Mouse (Mus musculus) limb, embryonic 12.5 days (tissue): ENCODE data around the gene Olfr1293-ps. TPM values are rescaled to one million over a fixed set of nuclear protein-coding genes. Genes with fewer than 3 reads are reported as not detected.

ENCODE experiments used
- ATAC-seq: fragments of 200-750 bp; cut with Nextera tagmentation; 2 replicates; pipeline ENCODE4 v1.8.0; 2017; ENCODE audit warnings: low read depth, moderate TSS enrichment; ENCODE audit not compliant: insufficient number of reproducible peaks, insufficient read depth, low FRiP score, low TSS enrichment
- H3K27ac ChIP-seq: fragments of 300-500 bp; sonication (generic); 2 replicates; pipeline ENCODE4 v1.5.1; 2016; ENCODE audit warnings: mild to moderate bottlenecking, moderate library complexity
- H3K27me3 ChIP-seq: fragments of 300-500 bp; sonication (generic); 2 replicates; pipeline ENCODE4 v1.6.1; 2016; ENCODE audit warnings: mild to moderate bottlenecking, moderate library complexity
- H3K36me3 ChIP-seq: fragments of 300-500 bp; sonication (generic); 2 replicates; pipeline ENCODE4 v1.6.1; 2016; ENCODE audit warnings: mild to moderate bottlenecking, moderate library complexity
- H3K4me1 ChIP-seq: fragments of 300-500 bp; sonication (generic); replicated peaks from 2 replicates; pipeline ENCODE4 v1.6.1; 2016
- H3K4me2 ChIP-seq: fragments of 300-500 bp; sonication (generic); 2 replicates; pipeline ENCODE4 v1.6.1; 2016; ENCODE audit warnings: mild to moderate bottlenecking, moderate library complexity
- H3K4me3 ChIP-seq: fragments of 300-500 bp; sonication (generic); replicated peaks from 2 replicates; pipeline ENCODE4 v1.5.1; 2016; ENCODE audit warnings: mild to moderate bottlenecking
- H3K9ac ChIP-seq: fragments of 300-500 bp; sonication (generic); replicated peaks from 2 replicates; pipeline ENCODE4 v1.6.1; 2016; ENCODE audit warnings: mild to moderate bottlenecking, moderate library complexity
- H3K9me3 ChIP-seq: fragments of 300-500 bp; sonication (generic); 2 replicates; pipeline ENCODE4 v1.6.1; 2016; ENCODE audit warnings: mild to moderate bottlenecking, moderate library complexity
- WGBS: fragments of 180-500 bp; shearing (Covaris S2); methylation state at CpG from one replicate; pipeline ENCODE4 v1.1.7; 2016; 5-methylcytosine and 5-hydroxymethylcytosine counted together
- polyA plus RNA-seq: library from polyadenylated mRNA; unstranded; fragments of >200 nt; fragmentation: Nextera tagmentation; extraction: Ambion mirVana; gene quantifications from 2 replicates; pipeline ENCODE4 v1.2.1, GENCODE M21; 2016

The Olfr1293-ps gene
- not detected in 2 replicates for polyA plus RNA-seq

- no peak within 1 kb of the TSS for H3K4me2 ChIP-seq
- 91% methylated on average over 1 of the region's 1 CpGs for WGBS
- ATAC-seq: no peak
These were observed at the start of gene Olfr1293-ps for GRCm38 (mm10) chr2:111524903-111525302. TSS of gene Olfr1293-ps (plus strand) at chr2:111525203.

GRCm38 (mm10) chr2:111480519-111480918 lies 44.5 kb upstream of the Olfr1293-ps start, which contains the start of gene Olfr1289:
TSS of gene Olfr1289 (plus strand) at chr2:111480819.
- Histone ChIP-seq H3K9me3 (no peaks in the 10 kb centered on the region), H3K36me3 (no peaks in the 10 kb centered on the region), H3K4me2 (no peak within 1 kb of the TSS), H3K9ac (no peak within 1 kb of the TSS), H3K4me1 (no peaks in the 10 kb centered on the region), H3K4me3 (no peak within 1 kb of the TSS), H3K27me3 (no peaks in the 10 kb centered on the region), H3K27ac (no peak within 1 kb of the TSS)
- WGBS: 67% methylated on average over 1 of the region's 1 CpGs
- ATAC-seq: no peak

More at GRCm38 (mm10) chr2:111524903-111525302, at the start of gene Olfr1293-ps:
- H3K36me3 ChIP-seq: no peaks in the 10 kb centered on the region
- H3K4me3 ChIP-seq: no peak within 1 kb of the TSS
- 0 out of 2 replicates have a peak, but pooled peaks cover 5% of the 10 kb centered on the region for H3K9me3 ChIP-seq
- no peak within 1 kb of the TSS for H3K9ac ChIP-seq
- no peak within 1 kb of the TSS for H3K27ac ChIP-seq
- no peaks in the 10 kb centered on the region for H3K27me3 ChIP-seq
- no peaks in the 10 kb centered on the region for H3K4me1 ChIP-seq

- 78% methylated on average over 5 of the region's 5 CpGs for WGBS
- Histone ChIP-seq H3K9me3 (no peaks in the 10 kb centered on the region), H3K4me1 (no peaks in the 10 kb centered on the region), H3K27me3 (no peaks in the 10 kb centered on the region), H3K4me2 (no peak within 1 kb of the TSS), H3K36me3 (no peaks in the 10 kb centered on the region), H3K9ac (no peak within 1 kb of the TSS), H3K27ac (no peak within 1 kb of the TSS), H3K4me3 (no peak within 1 kb of the TSS)
- no peak for ATAC-seq
These were observed 31.3 kb upstream of the Olfr1293-ps start, which contains the start of gene Olfr1290 for GRCm38 (mm10) chr2:111493729-111494128. TSS of gene Olfr1290 (minus strand) at chr2:111493829.

GRCm38 (mm10) chr2:111496880-111497279 lies 28.1 kb upstream of the Olfr1293-ps start, which contains the start of gene Olfr1291-ps1:
TSS of gene Olfr1291-ps1 (plus strand) at chr2:111497180.
- H3K36me3 ChIP-seq: no peaks in the 10 kb centered on the region
- H3K4me3 ChIP-seq: no peak within 1 kb of the TSS
- H3K27me3 ChIP-seq: no peaks in the 10 kb centered on the region
- H3K4me1 ChIP-seq: no peaks in the 10 kb centered on the region
- ATAC-seq: no peak
- 89% methylated on average over 3 of the region's 3 CpGs for WGBS
- no peaks in the 10 kb centered on the region for H3K9me3 ChIP-seq
- H3K9ac ChIP-seq: no peak within 1 kb of the TSS
- H3K27ac ChIP-seq: no peak within 1 kb of the TSS
- no peak within 1 kb of the TSS for H3K4me2 ChIP-seq

GRCm38 (mm10) chr2:111517451-111517850 lies 7.6 kb upstream of the Olfr1293-ps start:
- Histone ChIP-seq H3K4me2 (no peak overlapping the region), H3K9ac (no peak overlapping the region), H3K9me3 (peaks cover 10% of the 10 kb centered on the region; the same call in 1 of the 2 replicates), H3K4me1 (no peaks in the 10 kb centered on the region), H3K27me3 (no peaks in the 10 kb centered on the region), H3K4me3 (no peak overlapping the region), H3K36me3 (no peaks in the 10 kb centered on the region), H3K27ac (no peak overlapping the region)
- WGBS: 87% methylated on average over 10 of the region's 10 CpGs
- ATAC-seq: no peak

- H3K27ac ChIP-seq: no peak within 1 kb of the TSS
- no peak within 1 kb of the TSS for H3K4me3 ChIP-seq
- H3K9me3 ChIP-seq: no peaks in the 10 kb centered on the region
- H3K27me3 ChIP-seq: no peaks in the 10 kb centered on the region
- WGBS: 52% methylated on average over 1 of the region's 1 CpGs
- no peaks in the 10 kb centered on the region for H3K4me1 ChIP-seq
- H3K4me2 ChIP-seq: no peak within 1 kb of the TSS
- no peak for ATAC-seq
- no peaks in the 10 kb centered on the region for H3K36me3 ChIP-seq
- no peak within 1 kb of the TSS for H3K9ac ChIP-seq
These were observed 15.2 kb downstream of the Olfr1293-ps start, which contains the start of gene Olfr1294 for GRCm38 (mm10) chr2:111540191-111540590. TSS of gene Olfr1294 (minus strand) at chr2:111540291.

- Histone ChIP-seq H3K36me3 (no peaks in the 10 kb centered on the region), H3K27me3 (no peaks in the 10 kb centered on the region), H3K4me1 (no peaks in the 10 kb centered on the region), H3K4me2 (no peak within 1 kb of the TSS), H3K27ac (no peak within 1 kb of the TSS), H3K9me3 (no peaks in the 10 kb centered on the region), H3K9ac (no peak within 1 kb of the TSS), H3K4me3 (no peak within 1 kb of the TSS)
- no peak for ATAC-seq
These were observed 44.6 kb downstream of the Olfr1293-ps start, which contains the start of gene Olfr1295 for GRCm38 (mm10) chr2:111569581-111569980. TSS of gene Olfr1295 (minus strand) at chr2:111569681.

Other genes starting within 250 kb of the Olfr1293-ps start
- gene Olfr1278, start 235.1 kb upstream of the Olfr1293-ps start, polyA plus RNA-seq: not detected in 2 replicates
- gene Olfr1279, start 224.6 kb upstream of the Olfr1293-ps start, polyA plus RNA-seq: not detected in 2 replicates
- not detected in 2 replicates for gene Olfr1280, start 211.2 kb upstream of the Olfr1293-ps start, polyA plus RNA-seq
- gene Olfr1281, start 198.7 kb upstream of the Olfr1293-ps start, polyA plus RNA-seq: not detected in 2 replicates
- gene Olfr1282, start 189.1 kb upstream of the Olfr1293-ps start, polyA plus RNA-seq: not detected in 2 replicates
- gene Olfr1283, start 158.4 kb upstream of the Olfr1293-ps start, polyA plus RNA-seq: not detected in 2 replicates
- not detected in 2 replicates for gene Olfr1284, start 149.7 kb upstream of the Olfr1293-ps start, polyA plus RNA-seq
- not detected in 2 replicates for gene Olfr1286, start 102.1 kb upstream of the Olfr1293-ps start, polyA plus RNA-seq
- not detected in 2 replicates for gene Olfr1287, start 76.1 kb upstream of the Olfr1293-ps start, polyA plus RNA-seq
- gene Olfr1288, start 51.1 kb upstream of the Olfr1293-ps start, polyA plus RNA-seq: not detected in 2 replicates
- gene Olfr1289, start 44.4 kb upstream of the Olfr1293-ps start, polyA plus RNA-seq: not detected in 2 replicates
- gene Olfr1290, start 31.4 kb upstream of the Olfr1293-ps start, polyA plus RNA-seq: not detected in 2 replicates
- not detected in 2 replicates for gene Olfr1291-ps1, start 28.0 kb upstream of the Olfr1293-ps start, polyA plus RNA-seq
- not detected in 2 replicates for gene Olfr1294, start 15.1 kb downstream of the Olfr1293-ps start, polyA plus RNA-seq
- not detected in 2 replicates for gene Olfr1295, start 44.5 kb downstream of the Olfr1293-ps start, polyA plus RNA-seq
- gene Olfr1297, start 101.3 kb downstream of the Olfr1293-ps start, polyA plus RNA-seq: not detected in 2 replicates
- gene Olfr1298, start 124.0 kb downstream of the Olfr1293-ps start, polyA plus RNA-seq: not detected in 2 replicates
- not detected in 2 replicates for gene Olfr1299, start 136.2 kb downstream of the Olfr1293-ps start, polyA plus RNA-seq
- gene Olfr1301, start 225.8 kb downstream of the Olfr1293-ps start, polyA plus RNA-seq: not detected in 2 replicates